Mouse (Mus musculus) C2C12 (cell line): Measurements from ENCODE around the gene Mbnl2. TPM values are rescaled to one million over a fixed set of nuclear protein-coding genes. Genes with fewer than 3 reads are reported as not detected.

Source experiments
- H3K27me3 ChIP-seq: one replicate; pipeline ENCODE4 v1.6.1; 2011; ENCODE audit not compliant: control insufficient read depth, insufficient read depth, insufficient read length
- H3K36me3 ChIP-seq: one replicate; pipeline ENCODE4 v1.6.1; 2011; ENCODE audit not compliant: control insufficient read depth, insufficient read depth
- H3K4me3 ChIP-seq: one replicate; pipeline ENCODE4 v1.5.1; 2011; ENCODE audit warnings: mild to moderate bottlenecking, control low read depth; ENCODE audit not compliant: poor library complexity, insufficient read depth, severe bottlenecking
- H3K79me2 ChIP-seq: one replicate; pipeline ENCODE4 v1.6.1; 2011; ENCODE audit not compliant: control insufficient read depth, insufficient read depth
- H3K79me3 ChIP-seq: one replicate; pipeline ENCODE4 v1.6.1; 2011; ENCODE audit warnings: low read depth, control low read depth
- H3ac ChIP-seq: one replicate; pipeline ENCODE3; 2011; ENCODE audit warnings: low read depth; ENCODE audit not compliant: control insufficient read depth, insufficient read length
- CEBPB ChIP-seq: IDR thresholded peaks from one replicate; pipeline ENCODE4 v1.6.1; 2011; ENCODE audit warnings: low read depth, mild to moderate bottlenecking, control low read depth, moderate library complexity
- CTCF ChIP-seq: IDR thresholded peaks from one replicate; pipeline ENCODE4 v1.5.1; 2011; ENCODE audit not compliant: control insufficient read depth, insufficient read depth, insufficient read length
- FOSL1 ChIP-seq: IDR thresholded peaks from one replicate; pipeline ENCODE4 v1.8.0; 2011; ENCODE audit warnings: mild to moderate bottlenecking, low read length; ENCODE audit not compliant: poor library complexity, insufficient read depth, severe bottlenecking
- MAX ChIP-seq: IDR thresholded peaks from one replicate; pipeline ENCODE4 v1.6.1; 2011; ENCODE audit warnings: mild to moderate bottlenecking, control low read depth
- MYOD1 ChIP-seq: IDR thresholded peaks from one replicate; pipeline ENCODE4 v1.6.1; 2011; ENCODE audit warnings: low read depth; ENCODE audit not compliant: control insufficient read depth, insufficient read length
- MYOG ChIP-seq: IDR thresholded peaks from one replicate; pipeline ENCODE4 v1.6.1; 2011; ENCODE audit not compliant: control insufficient read depth, insufficient read length; ENCODE audit errors: extremely low read depth
- USF1 ChIP-seq: IDR thresholded peaks from one replicate; pipeline ENCODE4 v1.6.1; 2011; ENCODE audit warnings: low read depth, mild to moderate bottlenecking, control low read depth, moderate library complexity
- polyA plus RNA-seq: library from polyadenylated mRNA; unstranded; fragments of >200 nt; fragmentation: generic; extraction: Trizol; gene quantifications from one replicate; pipeline ENCODE4 v1.2.1, GENCODE M21; 2012; ENCODE audit warnings: missing spikeins

The Mbnl2 gene
- polyA plus RNA-seq, 1 experiment = 42.1 TPM

DNA sequence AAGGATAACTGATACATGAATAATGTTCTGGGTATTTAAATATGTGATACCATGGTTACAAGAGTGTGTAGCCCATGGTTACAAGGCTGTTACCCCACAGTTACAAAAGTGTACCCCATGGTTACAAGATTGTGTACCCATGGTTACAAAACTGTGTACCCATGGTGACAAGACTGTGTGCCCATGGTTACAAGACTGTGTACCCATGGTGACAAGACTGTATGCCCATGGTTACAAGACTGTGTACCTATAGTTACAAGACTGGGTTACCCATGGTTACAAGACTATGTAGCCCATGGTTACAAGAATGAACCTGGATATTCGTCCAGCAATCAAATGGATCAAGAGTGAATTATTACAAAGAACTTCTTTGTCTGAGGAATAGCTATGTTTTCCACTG lies 16.0 kb upstream of the Mbnl2 start:
- Histone ChIP-seq H3K27me3 (no peaks in the 10 kb centered on the region), H3K4me3 (no peak overlapping the region), H3ac (no peak overlapping the region), H3K36me3 (no peaks in the 10 kb centered on the region), H3K79me2 (no peaks in the 10 kb centered on the region), H3K79me3 (no peaks in the 10 kb centered on the region)
- TF ChIP-seq MYOG = no peak
- TF ChIP-seq MYOD1 = no peak
- TF ChIP-seq MAX = no peak
- TF ChIP-seq FOSL1 = no peak
- no peak for TF ChIP-seq USF1
- no peak for TF ChIP-seq CTCF
- no peak for TF ChIP-seq CEBPB

DNA sequence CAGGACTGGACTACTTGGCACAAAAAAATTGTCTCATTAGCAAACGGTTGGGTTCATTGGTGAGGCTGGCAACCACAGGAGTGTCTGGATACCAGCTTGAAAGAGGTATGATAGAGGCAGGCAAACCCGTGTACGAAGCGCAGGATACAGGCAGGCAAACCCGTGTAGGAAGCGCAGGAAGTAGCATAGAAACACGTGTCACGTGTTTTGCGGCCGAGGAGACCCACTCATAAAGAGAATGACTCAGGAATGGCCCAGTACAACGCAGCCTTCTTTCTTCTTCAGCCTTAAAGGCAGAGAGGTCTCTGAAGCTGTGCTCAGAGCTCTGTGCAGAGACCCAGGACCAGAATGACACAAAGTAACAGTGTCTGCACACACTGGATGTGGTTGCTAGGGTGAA lies 13.9 kb upstream of the Mbnl2 start:
- no peak overlapping the region for H3K4me3 ChIP-seq
- H3K79me3 ChIP-seq = no peaks in the 10 kb centered on the region
- no peak overlapping the region for H3ac ChIP-seq
- no peak for TF ChIP-seq MAX
- TF ChIP-seq MYOD1 = no peak
- no peak for TF ChIP-seq CTCF
- no peak for TF ChIP-seq USF1
- no peak for TF ChIP-seq MYOG
- no peak for TF ChIP-seq FOSL1
- no peak for TF ChIP-seq CEBPB
- no peaks in the 10 kb centered on the region for H3K79me2 ChIP-seq
- H3K27me3 ChIP-seq = no peaks in the 10 kb centered on the region
- H3K36me3 ChIP-seq = no peaks in the 10 kb centered on the region

DNA sequence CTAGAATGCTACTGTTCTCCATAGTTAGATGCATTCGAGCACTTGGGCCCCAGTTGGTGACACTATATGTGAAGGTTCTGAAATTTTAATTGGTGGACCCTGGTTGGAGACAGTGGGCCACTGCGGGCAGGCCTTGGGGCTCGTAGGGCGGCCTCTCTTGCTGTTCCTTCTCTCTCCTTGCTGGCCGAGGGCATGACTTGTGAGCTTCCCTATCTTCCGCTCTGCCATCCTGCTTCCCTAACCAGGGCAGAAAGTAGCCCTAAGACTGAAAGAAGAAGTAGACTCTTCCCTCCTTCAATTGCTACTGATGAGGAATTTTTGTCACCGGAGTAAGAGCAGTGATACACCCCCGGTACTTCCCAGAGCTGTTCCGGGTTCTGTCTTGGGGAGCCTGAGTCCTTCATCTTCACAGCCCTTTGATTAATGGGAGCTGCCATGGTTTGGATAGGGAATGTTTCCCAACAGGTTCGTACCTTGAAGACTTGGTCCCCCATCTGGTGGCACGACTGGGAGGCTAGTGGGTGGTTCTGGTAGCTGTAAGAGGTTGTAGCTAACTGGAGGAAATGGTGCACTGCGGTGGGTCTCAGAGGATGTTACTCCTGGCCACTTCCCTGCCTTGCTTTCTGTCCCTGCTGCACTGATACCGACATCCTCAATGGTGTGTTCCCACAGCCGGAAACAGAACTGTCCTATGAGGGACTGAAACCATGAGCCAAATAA lies 12.6 kb upstream of the Mbnl2 start:
- TF ChIP-seq MYOG (no peak), MYOD1 (no peak), CEBPB (no peak), USF1 (no peak), MAX (no peak), FOSL1 (no peak), CTCF (no peak)
- H3K79me2 ChIP-seq = no peaks in the 10 kb centered on the region
- H3K27me3 ChIP-seq = no peaks in the 10 kb centered on the region
- H3K4me3 ChIP-seq = no peak overlapping the region
- no peak overlapping the region for H3ac ChIP-seq
- H3K36me3 ChIP-seq = no peaks in the 10 kb centered on the region
- H3K79me3 ChIP-seq = no peaks in the 10 kb centered on the region

- no peak for TF ChIP-seq MAX
- peak; percentile 13 for TF ChIP-seq CTCF
- no peak for TF ChIP-seq USF1
- H3K79me2 ChIP-seq = no peaks in the 10 kb centered on the region
- no peak overlapping the region for H3K4me3 ChIP-seq
- no peaks in the 10 kb centered on the region for H3K36me3 ChIP-seq
- H3K79me3 ChIP-seq = no peaks in the 10 kb centered on the region
- no peak overlapping the region for H3ac ChIP-seq
- no peaks in the 10 kb centered on the region for H3K27me3 ChIP-seq
These were observed 11.9 kb upstream of the Mbnl2 start for GRCm38 (mm10) chr14:120263380-120264135.

DNA sequence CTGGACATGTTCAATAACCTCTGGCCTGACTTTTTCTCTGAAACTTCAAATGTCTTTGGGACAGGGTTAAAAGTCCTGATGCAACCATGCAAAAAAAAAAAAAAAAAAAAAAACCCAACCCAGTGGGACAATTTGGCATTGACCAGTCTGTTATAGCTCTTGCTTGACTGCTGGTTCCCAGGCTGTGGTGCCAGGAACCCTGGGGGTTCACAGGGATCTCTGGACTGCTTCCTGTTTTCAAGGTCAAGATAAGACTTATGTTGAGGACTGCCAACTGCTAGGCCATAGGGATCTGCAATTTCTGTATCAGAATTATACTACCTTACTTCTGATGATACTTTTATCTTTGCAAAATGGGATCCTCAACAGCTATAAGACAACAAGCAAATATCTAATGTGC lies 9.6 kb upstream of the Mbnl2 start:
- Histone ChIP-seq H3K27me3 (no peaks in the 10 kb centered on the region), H3K36me3 (no peaks in the 10 kb centered on the region), H3K79me3 (no peaks in the 10 kb centered on the region), H3K4me3 (no peak overlapping the region), H3ac (no peak overlapping the region), H3K79me2 (no peaks in the 10 kb centered on the region)
- no peak for TF ChIP-seq CEBPB
- no peak for TF ChIP-seq USF1
- no peak for TF ChIP-seq CTCF
- TF ChIP-seq MAX = no peak
- TF ChIP-seq MYOG = no peak
- TF ChIP-seq MYOD1 = no peak
- TF ChIP-seq FOSL1 = no peak

- Histone ChIP-seq H3K27me3 (no peaks in the 10 kb centered on the region), H3K79me3 (no peaks in the 10 kb centered on the region), H3ac (no peak overlapping the region), H3K79me2 (no peaks in the 10 kb centered on the region), H3K4me3 (no peak overlapping the region), H3K36me3 (no peaks in the 10 kb centered on the region)
- TF ChIP-seq FOSL1 (no peak), CTCF (no peak), USF1 (no peak), CEBPB (no peak), MYOG (no peak), MAX (no peak), MYOD1 (no peak)
These were observed 8.3 kb upstream of the Mbnl2 start for GRCm38 (mm10) chr14:120267130-120267529.
